Mouse (Mus musculus) neural tube, embryonic 13.5 days (tissue): ENCODE measurements around the gene Ccdc126. TPM values are rescaled to one million over a fixed set of nuclear protein-coding genes. Genes with fewer than 3 reads are reported as not detected.

Experiments used
- ATAC-seq: fragments of 200-750 bp; cut with Nextera tagmentation; 2 replicates; pipeline ENCODE4 v1.8.0; 2017; ENCODE audit warnings: low read depth, mild to moderate bottlenecking, moderate TSS enrichment, moderate library complexity
- H3K27ac ChIP-seq: fragments of 300-500 bp; sonication (generic); replicated peaks from 2 replicates; pipeline ENCODE4 v1.5.1; 2015; ENCODE audit warnings: moderate library complexity, mild to moderate bottlenecking, inconsistent platforms
- H3K27me3 ChIP-seq: fragments of 300-500 bp; sonication (generic); 2 replicates; pipeline ENCODE4 v1.6.1; 2015; ENCODE audit warnings: mild to moderate bottlenecking, inconsistent platforms
- H3K36me3 ChIP-seq: fragments of 300-500 bp; sonication (generic); 2 replicates; pipeline ENCODE4 v1.6.1; 2015; ENCODE audit warnings: mild to moderate bottlenecking, inconsistent platforms
- H3K4me1 ChIP-seq: fragments of 300-500 bp; sonication (generic); replicated peaks from 2 replicates; pipeline ENCODE4 v1.6.1; 2015; ENCODE audit warnings: inconsistent platforms
- H3K4me2 ChIP-seq: fragments of 300-500 bp; sonication (generic); 2 replicates; pipeline ENCODE4 v1.6.1; 2015; ENCODE audit warnings: inconsistent platforms, mild to moderate bottlenecking, moderate library complexity
- H3K4me3 ChIP-seq: fragments of 300-500 bp; sonication (generic); 2 replicates; pipeline ENCODE4 v1.5.1; 2015; ENCODE audit warnings: mild to moderate bottlenecking, inconsistent platforms
- H3K9ac ChIP-seq: fragments of 300-500 bp; sonication (generic); 2 replicates; pipeline ENCODE4 v1.6.1; 2015; ENCODE audit warnings: moderate library complexity, mild to moderate bottlenecking, inconsistent platforms
- H3K9me3 ChIP-seq: fragments of 300-500 bp; sonication (generic); 2 replicates; pipeline ENCODE4 v1.6.1; 2016; ENCODE audit warnings: inconsistent platforms
- WGBS: fragments of 180-500 bp; shearing (Covaris S2); methylation state at CpG from one replicate; pipeline ENCODE4 v1.1.7; 2015; 5-methylcytosine and 5-hydroxymethylcytosine counted together
- polyA plus RNA-seq: library from polyadenylated mRNA; unstranded; fragments of >200 nt; fragmentation: Nextera tagmentation; extraction: Ambion mirVana; gene quantifications from 2 replicates; pipeline ENCODE4 v1.2.1, GENCODE M21; 2015

Ccdc126 gene
- polyA plus RNA-seq, 1 experiment from 2014 or later, result 8.8 TPM

- Histone ChIP-seq H3K4me2 (no peak overlapping the region), H3K9ac (no peak overlapping the region), H3K4me1 (no peaks in the 10 kb centered on the region), H3K27me3 (no peaks in the 10 kb centered on the region), H3K4me3 (no peak overlapping the region), H3K9me3 (no peaks in the 10 kb centered on the region), H3K27ac (no peak overlapping the region), H3K36me3 (no peaks in the 10 kb centered on the region)
- no peak for ATAC-seq
- WGBS, result 71% methylated on average over 4 of the region's 4 CpGs
Measured at GRCm38 (mm10) chr6:49355171-49355570, 36.1 kb downstream of the Ccdc126 start.

GRCm38 (mm10) chr6:49360420-49360819, 41.3 kb downstream of the Ccdc126 start:
- no peaks in the 10 kb centered on the region for H3K27me3 ChIP-seq
- H3K36me3 ChIP-seq, result no peaks in the 10 kb centered on the region
- no peaks in the 10 kb centered on the region for H3K4me1 ChIP-seq
- ATAC-seq, result no peak
- H3K4me3 ChIP-seq, result no peak overlapping the region
- H3K9me3 ChIP-seq, result no peaks in the 10 kb centered on the region
- H3K9ac ChIP-seq, result no peak overlapping the region
- H3K27ac ChIP-seq, result no peak overlapping the region
- H3K4me2 ChIP-seq, result no peak overlapping the region

GRCm38 (mm10) chr6:49367159-49368054, 48.3 kb downstream of the Ccdc126 start, which contains the start of gene Fam221a:
Gene Fam221a, plus strand, starts transcription at chr6:49367739.
- H3K9ac ChIP-seq, result peak within 1 kb of the TSS; percentile 67
- H3K4me3 ChIP-seq, result peak within 1 kb of the TSS; percentile 57
- peak; percentile 98 for ATAC-seq
- H3K27me3 ChIP-seq, result no peaks in the 10 kb centered on the region
- peak within 1 kb of the TSS; percentile 79 for H3K4me2 ChIP-seq
- 3% methylated on average over 45 of the region's 49 CpGs for WGBS
- H3K4me1 ChIP-seq, result peaks cover 11% of the 10 kb centered on the region
- no peaks in the 10 kb centered on the region for H3K36me3 ChIP-seq
- H3K9me3 ChIP-seq, result no peaks in the 10 kb centered on the region
- H3K27ac ChIP-seq, result peak within 1 kb of the TSS; percentile 9; the same call in 1 of the 2 replicates

DNA sequence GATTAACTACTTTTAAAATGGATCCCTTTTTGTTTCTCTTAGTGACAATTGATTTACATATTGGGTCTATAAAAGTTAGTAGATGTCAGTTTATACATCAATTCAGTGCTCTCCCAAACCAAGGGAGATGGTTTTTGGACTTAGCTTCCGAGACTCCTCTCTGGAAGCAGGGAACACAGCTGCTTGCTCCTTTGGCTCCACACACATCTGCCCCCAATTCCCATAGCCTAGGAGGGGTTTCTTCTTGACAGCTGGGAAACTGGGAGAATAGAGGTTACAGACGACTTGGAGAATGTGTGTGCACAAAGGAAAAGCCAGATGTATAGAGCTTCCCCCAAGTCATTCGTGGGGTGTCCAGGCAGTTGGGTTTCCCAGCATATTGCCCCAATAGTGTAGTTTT, 49.1 kb downstream of the Ccdc126 start:
- H3K4me1 ChIP-seq, result peaks cover 11% of the 10 kb centered on the region
- H3K9ac ChIP-seq, result peak overlapping the region; percentile 67
- H3K27ac ChIP-seq, result no peak overlapping the region
- H3K9me3 ChIP-seq, result no peaks in the 10 kb centered on the region
- H3K4me3 ChIP-seq, result peak overlapping the region; percentile 57
- no peak for ATAC-seq
- WGBS, result 43% methylated on average over 3 of the region's 3 CpGs
- H3K4me2 ChIP-seq, result peak overlapping the region; percentile 79
- H3K36me3 ChIP-seq, result no peaks in the 10 kb centered on the region
- H3K27me3 ChIP-seq, result no peaks in the 10 kb centered on the region

DNA sequence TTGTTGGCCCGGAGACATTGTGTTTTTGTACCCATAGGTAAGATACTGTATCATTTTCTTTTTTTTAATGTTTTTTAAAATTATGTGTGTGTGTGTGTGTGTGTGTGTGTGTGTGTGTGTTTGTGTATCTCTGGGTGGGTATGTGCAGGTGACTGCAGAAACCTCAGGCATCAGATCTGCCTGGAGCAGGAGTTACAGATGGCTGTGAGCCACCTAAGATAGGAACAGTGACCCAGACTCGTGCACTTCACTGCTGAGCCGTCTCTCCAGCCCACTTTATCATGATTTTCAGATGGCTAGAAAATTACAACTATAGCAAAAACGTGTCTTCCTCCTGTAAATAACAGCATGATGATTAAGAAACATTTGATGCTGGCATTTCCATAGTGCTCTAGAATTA, 53.6 kb downstream of the Ccdc126 start:
- H3K9ac ChIP-seq, result no peak overlapping the region
- H3K4me1 ChIP-seq, result peaks cover 11% of the 10 kb centered on the region
- no peaks in the 10 kb centered on the region for H3K36me3 ChIP-seq
- H3K4me2 ChIP-seq, result no peak overlapping the region
- no peak for ATAC-seq
- no peaks in the 10 kb centered on the region for H3K9me3 ChIP-seq
- no peak overlapping the region for H3K4me3 ChIP-seq
- no peak overlapping the region for H3K27ac ChIP-seq
- no peaks in the 10 kb centered on the region for H3K27me3 ChIP-seq
- WGBS, result 85% methylated on average over 4 of the region's 4 CpGs

DNA sequence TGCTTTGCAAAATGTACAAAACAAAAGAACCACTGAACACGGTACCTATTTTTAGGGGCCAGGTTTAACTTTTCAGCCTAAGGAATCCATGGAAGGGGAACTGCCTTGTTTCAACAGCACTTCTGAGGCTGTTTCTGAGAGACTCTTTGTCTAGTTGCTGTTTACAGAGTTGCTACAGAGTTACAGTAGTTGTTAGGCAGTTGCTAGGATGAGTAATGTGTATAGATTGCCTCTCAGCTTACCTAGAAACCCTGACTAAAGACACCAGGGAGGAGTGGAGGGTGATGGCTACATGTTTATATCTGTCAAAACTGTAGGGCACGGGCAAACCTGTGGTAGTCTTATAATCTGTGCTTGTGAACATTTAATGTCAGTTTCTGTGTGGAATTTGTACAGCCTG, 54.9 kb downstream of the Ccdc126 start:
- H3K36me3 ChIP-seq, result no peaks in the 10 kb centered on the region
- no peak overlapping the region for H3K27ac ChIP-seq
- H3K4me2 ChIP-seq, result no peak overlapping the region
- no peak overlapping the region for H3K4me3 ChIP-seq
- no peaks in the 10 kb centered on the region; the same call in 1 of the 2 replicates for H3K4me1 ChIP-seq
- WGBS, result 72% methylated on average over 2 of the region's 2 CpGs
- no peak for ATAC-seq
- H3K27me3 ChIP-seq, result no peaks in the 10 kb centered on the region
- H3K9me3 ChIP-seq, result no peaks in the 10 kb centered on the region
- H3K9ac ChIP-seq, result no peak overlapping the region

- Histone ChIP-seq H3K27me3 (no peaks in the 10 kb centered on the region), H3K36me3 (no peaks in the 10 kb centered on the region), H3K9ac (no peak overlapping the region), H3K4me2 (no peak overlapping the region), H3K4me3 (no peak overlapping the region), H3K9me3 (no peaks in the 10 kb centered on the region), H3K4me1 (no peaks in the 10 kb centered on the region), H3K27ac (no peak overlapping the region)
- ATAC-seq, result no peak
- 71% methylated on average over 12 of the region's 12 CpGs for WGBS
Measured at GRCm38 (mm10) chr6:49378328-49378727, 59.3 kb downstream of the Ccdc126 start.

Other genes starting within 250 kb of the Ccdc126 start
- 70.2 and 73.9 TPM in 2 replicates for gene Malsu1, start 245.5 kb upstream of the Ccdc126 start, polyA plus RNA-seq
- 40.9 and 47.2 TPM in 2 replicates for gene Igf2bp3, start 104.3 kb upstream of the Ccdc126 start, polyA plus RNA-seq
- gene Tra2a, start 55.2 kb upstream of the Ccdc126 start, polyA plus RNA-seq, result 140 and 154 TPM in 2 replicates
- gene Fam221a, start 48.5 kb downstream of the Ccdc126 start, polyA plus RNA-seq, result 3.2 and 5.9 TPM in 2 replicates
- not detected in 2 replicates for gene Stk31, start 76.3 kb downstream of the Ccdc126 start, polyA plus RNA-seq